Mouse (Mus musculus) erythroid progenitor cell, adult 5-6 weeks (primary cell): Measurements from ENCODE around the gene Yeats2. TPM values are rescaled to one million over a fixed set of nuclear protein-coding genes. Genes with fewer than 3 reads are reported as not detected.

ENCODE experiments used
- ATAC-seq: replicated peaks from 2 replicates; pipeline ENCODE4 v1.8.0; 2016; ENCODE audit warnings: moderate number of reproducible peaks, mild to moderate bottlenecking, moderate TSS enrichment, inconsistent platforms; ENCODE audit not compliant: poor library complexity, low FRiP score, severe bottlenecking
- total RNA-seq, 2 experiments: library from RNA; stranded (forward) in 1 of 2; stranded (reverse) in 1 of 2; fragments of 150-400 nt in 1 of 2; fragments of 186-747, 209-891 nt in 1 of 2; gene quantifications; 2 replicates each; pipeline versions ENCODE4 v1.2.3 to v1.2.4; 2015 to 2017; ENCODE audit warnings: low replicate concordance in 2 of 2

The Yeats2 gene
- total RNA-seq, 2 experiments from 2014 or later = 5.9 to 18.7 TPM

DNA sequence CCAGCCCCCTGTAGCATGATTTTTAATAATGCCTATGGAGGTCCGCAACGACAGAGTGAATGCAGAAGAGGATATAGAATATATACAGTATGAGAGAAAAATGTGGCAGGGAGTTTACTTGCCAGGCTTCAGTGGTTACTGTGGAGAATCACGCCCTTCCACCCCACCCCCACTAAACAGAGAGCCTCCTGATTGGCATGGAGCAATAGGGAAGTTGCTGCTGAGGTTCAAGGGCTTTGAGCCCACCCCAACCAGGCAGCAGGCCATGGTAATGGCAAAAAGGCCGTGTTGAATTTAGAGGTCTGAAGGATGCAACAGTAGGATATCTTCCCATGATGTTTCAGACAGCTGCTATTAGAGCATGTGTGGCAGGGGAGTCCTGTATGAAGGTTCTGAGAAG is 130.5 kb downstream of the Yeats2 start:
- ATAC-seq = no peak

DNA sequence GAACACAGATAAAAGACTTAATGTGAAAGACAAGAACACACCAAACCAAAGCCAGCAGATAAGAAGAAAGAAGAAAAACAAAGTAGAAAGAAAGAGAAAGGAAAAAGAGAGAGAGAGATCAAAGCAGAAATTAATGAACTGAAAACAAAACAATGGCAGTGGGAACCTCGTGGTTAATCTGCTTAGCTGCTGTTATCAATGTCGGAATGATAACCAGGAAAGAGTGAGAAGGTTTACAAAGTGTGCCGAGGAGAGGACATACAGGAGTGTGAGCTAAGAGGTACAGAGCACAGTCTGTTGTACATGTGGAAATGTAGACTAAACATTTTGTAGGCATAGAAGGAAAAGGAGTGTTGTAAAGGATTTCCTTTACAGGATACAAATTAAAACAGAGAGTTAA is 132.1 kb downstream of the Yeats2 start:
- no peak for ATAC-seq

DNA sequence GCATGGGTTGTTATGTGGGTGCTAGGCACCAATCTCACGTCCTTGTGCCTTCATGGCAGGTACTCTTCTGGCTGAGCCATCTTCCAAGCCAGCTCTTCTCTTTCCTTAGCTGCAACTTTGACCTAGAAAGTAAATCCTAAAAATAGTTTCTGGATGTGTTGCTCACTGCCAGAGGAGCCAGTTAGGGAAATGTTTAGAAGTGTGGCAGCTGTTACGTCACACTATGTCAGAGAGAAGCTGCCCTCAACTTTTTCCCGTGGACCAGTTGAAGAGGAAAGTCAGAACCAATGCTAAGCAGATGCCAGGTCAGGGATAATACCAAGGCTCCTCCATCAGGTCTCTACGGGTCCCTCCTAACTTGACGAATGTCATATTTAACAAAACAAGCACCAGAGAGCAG is 138.5 kb downstream of the Yeats2 start:
- no peak for ATAC-seq

GRCm38 (mm10) chr16:20280238-20280637 is 139.4 kb downstream of the Yeats2 start:
- ATAC-seq = no peak

Other genes starting within 250 kb of the Yeats2 start
- 12.6 and 18.4 TPM in 2 replicates for gene Klhl6, start 158.0 kb upstream of the Yeats2 start, total RNA-seq (2015; ENCODE audit: low replicate concordance)
- gene Klhl6, start 158.0 kb upstream of the Yeats2 start, total RNA-seq (2017; ENCODE audit: low replicate concordance) = 11.1 and 35.2 TPM in 2 replicates
- 14.4 and 14.7 TPM in 2 replicates for gene Klhl24, start 43.5 kb upstream of the Yeats2 start, total RNA-seq (2015; ENCODE audit: low replicate concordance)
- gene Klhl24, start 43.5 kb upstream of the Yeats2 start, total RNA-seq (2017; ENCODE audit: low replicate concordance) = 19.6 and 26.3 TPM in 2 replicates
- not detected in 2 replicates for gene Map6d1, start 100.3 kb downstream of the Yeats2 start, total RNA-seq (2015; ENCODE audit: low replicate concordance)
- gene Map6d1, start 100.3 kb downstream of the Yeats2 start, total RNA-seq (2017; ENCODE audit: low replicate concordance) = not detected in 2 replicates
- gene Parl, start 161.3 kb downstream of the Yeats2 start, total RNA-seq (2015; ENCODE audit: low replicate concordance) = 41.9 and 43.6 TPM in 2 replicates
- 52.8 and 63.5 TPM in 2 replicates for gene Parl, start 161.3 kb downstream of the Yeats2 start, total RNA-seq (2017; ENCODE audit: low replicate concordance)
- gene Cyp2ab1, start 184.3 kb downstream of the Yeats2 start, total RNA-seq (2015; ENCODE audit: low replicate concordance) = not detected in 2 replicates
- gene Cyp2ab1, start 184.3 kb downstream of the Yeats2 start, total RNA-seq (2017; ENCODE audit: low replicate concordance) = 0.39 TPM in 1 of 2 replicates, not detected in the other